Mouse (Mus musculus) spleen, adult 2 months (tissue): Measurements from ENCODE around the gene Fam20a.

Experiments used
- CTCF ChIP-seq: fragments of 200-500 bp; IDR thresholded peaks from 2 replicates; pipeline ENCODE4 v1.5.1; 2011; ENCODE audit warnings: mild to moderate bottlenecking, inconsistent platforms; ENCODE audit not compliant: insufficient read depth, insufficient read length, insufficient replicate concordance; ENCODE audit errors: extremely low read depth
- POLR2A ChIP-seq: fragments of 200-500 bp; IDR thresholded peaks from 2 replicates; pipeline ENCODE4 v1.6.1; 2011; ENCODE audit warnings: low read depth, low read length, inconsistent platforms

GRCm38 (mm10) chr11:109697089-109697643 is 24.9 kb downstream of the Fam20a start:
- TF ChIP-seq CTCF: no peak
- no peak for TF ChIP-seq POLR2A
